Mouse (Mus musculus) ES-Bruce4 (cell line): ENCODE measurements around the gene Samd4b.

ENCODE experiments used
- CTCF ChIP-seq: IDR thresholded peaks from one replicate; pipeline ENCODE4 v1.8.1; 2011; ENCODE audit warnings: low read depth, low read length
- EP300 ChIP-seq: IDR thresholded peaks from 2 replicates; pipeline ENCODE4 v1.6.1; 2011; ENCODE audit warnings: low read depth, low read length; ENCODE audit not compliant: insufficient read depth
- POLR2A ChIP-seq: IDR thresholded peaks from one replicate; pipeline ENCODE4 v1.8.1; 2011; ENCODE audit warnings: low read length; ENCODE audit not compliant: insufficient read depth

- no peak for TF ChIP-seq POLR2A
- peak; percentile 78 for TF ChIP-seq CTCF
- no peak for TF ChIP-seq EP300
Measured at GRCm38 (mm10) chr7:28490410-28490809, 107.5 kb downstream of the Samd4b start.
